Mouse (Mus musculus) gastrocnemius, postnatal 14 days (tissue): ENCODE measurements at regions not wholly inside any gene's neighbourhood (a gene's known extent, or its start where the extent isn't known, plus 50 kb on each side); places are given as distances from the start of the nearest gene placed in this dataset.

Experiments
- DNase-seq: peaks from one replicate; pipeline ENCODE4 v3.0.0; 2021; ENCODE audit warnings: mixed read lengths
- intact Hi-C: fragments of 180-260 bp; cut with DNase I; formaldehyde crosslinking; loops from one replicate; pipeline ENCODE4 v1.15.1; 2025; ENCODE audit warnings: low total_unique reads

GRCm38 (mm10) chr2:30718741-30719381 lies 84.6 kb downstream of the 1700001O22Rik start:
- intact Hi-C loops = no loop called here
- peak; percentile 92 for DNase-seq

DNA sequence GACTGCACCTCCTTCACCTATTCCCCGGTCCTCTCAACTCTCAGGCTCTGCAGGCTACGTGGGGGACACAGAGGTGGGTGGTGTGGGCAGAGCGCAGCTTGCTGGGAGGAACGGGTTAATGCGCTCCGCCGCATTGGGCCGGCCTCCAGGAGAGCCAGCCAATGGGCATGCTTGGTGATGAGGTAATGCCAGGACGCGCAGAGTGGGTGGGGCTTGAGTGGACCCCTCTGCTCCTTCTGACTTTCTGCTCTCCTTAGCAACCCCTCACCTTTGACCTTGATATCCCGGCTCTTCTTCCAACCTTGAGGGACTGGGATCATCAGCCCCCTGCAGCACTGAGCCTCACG lies 85.2 kb downstream of the 1700001O22Rik start:
- intact Hi-C loops = no loop called here
- DNase-seq = peak; percentile 86

- DNase-seq = no peak
- intact Hi-C loops = no loop called here
These were observed 85.7 kb downstream of the 1700001O22Rik start for GRCm38 (mm10) chr2:30717566-30718328.

- intact Hi-C loops = no loop called here
- DNase-seq = peak; percentile 64
These were observed 86.6 kb downstream of the 1700001O22Rik start for GRCm38 (mm10) chr2:30716580-30717565.

GRCm38 (mm10) chr2:30715720-30716310 lies 87.6 kb downstream of the 1700001O22Rik start:
- no peak for DNase-seq
- intact Hi-C loops = no loop called here

GRCm38 (mm10) chr2:30713535-30713934 lies 89.9 kb downstream of the 1700001O22Rik start:
- DNase-seq = peak; percentile 50
- intact Hi-C loops = no loop called here

DNA sequence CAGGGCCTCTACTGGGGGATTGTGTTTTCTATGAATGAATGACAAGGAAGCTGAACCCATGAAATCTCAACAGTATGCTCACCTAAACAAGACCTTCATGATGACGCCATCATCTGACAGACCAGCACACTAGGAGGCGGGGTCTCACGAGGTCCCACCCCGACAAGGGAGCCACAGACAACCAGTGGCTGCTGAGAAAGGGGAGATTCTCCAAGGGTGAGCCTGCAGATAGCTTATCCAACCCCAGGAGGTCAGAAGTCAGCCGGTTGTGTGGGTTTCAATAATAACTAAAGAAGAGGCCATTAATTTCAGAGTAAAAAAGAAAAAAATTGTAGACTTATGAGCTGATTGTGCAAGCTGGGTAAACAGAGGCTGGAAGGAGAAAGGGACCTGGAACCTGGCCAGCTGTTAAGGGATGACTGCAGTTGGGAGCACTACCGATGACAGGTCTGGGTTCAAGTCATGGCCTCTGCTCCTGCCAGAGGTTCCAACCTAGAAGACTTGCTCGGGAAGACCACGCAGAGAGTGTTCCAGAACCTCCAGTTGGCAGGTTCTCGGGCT lies 90.5 kb downstream of the 1700001O22Rik start:
- intact Hi-C loops = no loop called here
- peak; percentile 24 for DNase-seq

DNA sequence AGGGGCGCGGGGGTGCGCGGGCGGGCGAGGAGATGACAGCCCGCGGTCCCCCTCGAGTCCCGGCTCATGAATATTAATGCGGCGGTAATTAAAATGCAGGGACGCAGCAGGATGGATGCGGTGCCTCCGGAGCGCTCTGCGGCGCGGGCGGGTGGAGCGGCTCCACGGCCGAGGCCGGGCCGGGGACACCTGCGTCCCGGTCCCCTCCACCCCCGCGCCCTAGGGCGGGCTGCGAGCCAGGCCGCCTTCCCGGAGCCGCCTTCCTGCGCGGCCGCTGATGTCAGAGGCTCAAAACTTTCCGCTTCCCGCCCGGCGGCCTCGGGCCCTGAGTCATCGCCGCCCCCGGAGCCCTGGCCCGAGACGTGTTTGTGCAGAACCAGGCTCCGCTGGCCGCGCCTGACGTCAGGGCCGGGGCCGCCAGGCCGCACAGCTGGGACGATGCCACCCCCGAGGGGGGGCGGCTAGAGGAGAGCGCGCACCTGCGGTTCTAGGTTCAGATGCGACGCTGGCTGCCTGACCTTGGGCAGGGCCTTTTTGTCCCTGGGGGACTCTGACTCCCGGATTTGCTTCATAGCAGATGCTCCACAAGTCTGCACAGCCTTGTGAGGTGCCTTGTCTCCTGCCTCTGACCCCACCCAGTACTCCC lies 91.5 kb downstream of the 1700001O22Rik start:
- DNase-seq = peak; percentile 92
- intact Hi-C loops = no loop called here

DNA sequence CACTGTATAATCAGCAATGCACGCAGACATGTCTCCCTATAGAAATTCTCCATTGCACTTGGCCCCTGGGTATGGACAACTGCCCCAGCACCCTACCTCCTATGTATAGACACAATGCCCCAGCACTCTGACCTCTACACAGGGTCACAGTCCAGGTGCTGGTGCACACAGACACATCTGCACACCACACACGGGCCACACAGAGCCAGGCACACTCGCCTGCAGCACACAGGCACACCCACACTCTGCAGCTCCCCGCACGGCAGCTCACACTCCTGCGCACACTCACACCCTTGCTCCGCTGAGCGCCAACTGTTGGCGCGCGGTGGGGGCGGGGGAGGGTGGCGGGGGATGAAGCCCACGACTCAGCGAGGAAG lies 92.0 kb downstream of the 1700001O22Rik start:
- DNase-seq = no peak
- intact Hi-C loops = no loop called here

DNA sequence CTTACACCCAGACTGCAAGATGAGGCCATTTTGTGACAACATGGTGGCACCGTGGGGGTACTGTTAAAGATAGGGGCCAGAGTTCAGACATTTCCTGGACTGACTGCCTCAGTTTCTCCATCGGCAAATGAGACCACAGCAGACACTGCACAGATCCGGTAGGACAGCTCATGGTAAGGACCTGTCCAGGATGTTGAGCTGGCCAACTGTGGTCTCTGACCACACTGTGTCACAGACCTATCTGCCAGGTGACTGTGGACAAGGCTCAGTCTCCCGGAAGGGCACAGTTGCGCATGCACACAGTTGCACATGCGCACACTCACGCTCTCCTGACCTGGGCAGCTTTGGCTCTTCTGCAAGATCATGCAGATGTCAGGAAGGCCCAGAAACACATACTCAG lies 92.6 kb downstream of the 1700001O22Rik start:
- DNase-seq = no peak
- intact Hi-C loops = no loop called here

GRCm38 (mm10) chr2:30709386-30709884 lies 94.0 kb downstream of the 1700001O22Rik start:
- DNase-seq = peak; percentile 40
- intact Hi-C loops = no loop called here

DNA sequence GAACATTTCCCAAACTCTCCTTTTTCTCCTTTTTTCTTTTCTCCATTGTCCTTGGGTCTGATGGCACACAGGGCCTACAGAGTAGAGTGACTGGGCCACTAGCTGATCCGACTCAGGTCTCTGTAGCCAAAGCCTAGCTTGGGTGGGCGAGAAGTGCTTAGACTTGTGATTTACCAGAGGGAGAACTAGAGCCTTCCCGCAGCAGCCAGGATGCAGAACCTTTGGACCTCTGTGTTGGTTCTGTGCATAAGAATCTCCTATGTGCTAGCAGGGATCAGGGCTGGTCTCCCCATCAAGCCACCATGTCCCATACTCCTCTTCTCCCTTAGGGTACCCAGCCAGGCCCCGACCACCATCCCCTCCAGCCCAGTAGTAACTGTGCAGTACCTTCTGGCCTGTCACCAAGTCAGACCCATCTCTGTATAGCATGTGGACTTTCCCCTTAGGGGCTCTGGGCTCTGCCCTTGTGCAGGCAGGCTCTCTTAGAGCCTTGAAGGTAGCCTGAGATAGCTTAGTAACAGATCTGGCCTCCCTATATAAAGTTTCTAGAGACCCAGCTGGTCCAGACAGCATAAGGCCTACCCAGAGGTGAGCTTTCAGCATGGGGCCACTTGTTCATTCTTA lies 94.6 kb downstream of the 1700001O22Rik start:
- no peak for DNase-seq
- intact Hi-C loops = no loop called here

DNA sequence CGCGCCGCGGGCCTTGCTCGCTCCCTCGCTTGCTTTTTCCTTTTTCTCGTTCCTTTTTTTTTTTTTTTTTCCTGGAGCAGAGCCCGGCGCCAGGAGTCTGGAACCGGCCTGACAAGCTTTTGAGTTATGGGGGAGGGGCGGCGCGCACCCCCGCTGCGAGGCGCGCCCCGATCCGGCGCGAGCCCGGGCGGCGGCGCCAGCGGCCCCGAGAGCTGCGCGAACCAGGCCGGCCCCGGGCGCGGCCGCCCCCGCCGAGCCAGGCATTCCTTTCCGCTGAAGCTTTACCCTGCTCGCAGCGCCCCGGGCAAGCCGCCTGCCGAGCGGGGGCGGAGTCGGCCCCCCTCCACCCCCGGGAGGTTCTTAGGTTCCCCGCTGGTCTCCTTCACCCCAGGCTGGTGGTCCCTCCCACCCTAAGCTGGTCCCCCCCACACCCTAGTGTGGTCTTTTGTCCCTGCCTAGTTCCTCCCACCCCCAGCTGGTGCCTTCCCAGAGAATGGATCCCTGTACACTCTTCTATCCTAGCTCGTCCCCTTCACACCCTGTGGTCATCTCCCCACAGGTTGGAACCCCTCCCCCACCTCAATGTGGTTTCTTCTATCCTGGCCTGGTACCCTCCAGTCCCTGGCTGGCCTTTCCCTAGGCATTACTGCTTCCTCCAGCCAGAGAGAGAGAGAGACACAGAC lies 95.3 kb downstream of the 1700001O22Rik start:
- intact Hi-C loops = no loop called here

GRCm38 (mm10) chr2:30707099-30708000 lies 96.1 kb downstream of the 1700001O22Rik start:
- DNase-seq = peak; percentile 81
- intact Hi-C loops = no loop called here

More for the DNA sequence above, 95.3 kb downstream of the 1700001O22Rik start:
- DNase-seq = peak; percentile 89

DNA sequence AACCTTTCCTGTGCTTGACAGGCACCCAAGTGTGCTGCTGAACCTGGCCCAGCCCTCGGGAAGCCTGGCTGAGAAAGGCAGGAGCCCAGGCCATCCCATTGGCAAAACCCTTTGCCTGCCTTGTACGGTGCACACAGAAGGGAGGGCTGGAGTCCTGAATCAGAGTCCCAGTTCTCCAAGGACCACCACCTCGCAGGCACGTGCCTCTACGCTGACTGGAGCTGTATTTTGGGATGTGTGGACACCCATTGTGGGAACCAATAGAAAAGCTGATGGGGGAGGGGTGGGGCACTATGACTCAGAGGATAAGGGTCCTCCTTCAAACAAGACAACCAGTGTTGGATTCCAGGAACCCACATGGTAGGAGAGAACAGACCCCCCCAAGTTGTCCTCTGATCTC lies 97.4 kb downstream of the 1700001O22Rik start:
- no peak for DNase-seq
- intact Hi-C loops = no loop called here

DNA sequence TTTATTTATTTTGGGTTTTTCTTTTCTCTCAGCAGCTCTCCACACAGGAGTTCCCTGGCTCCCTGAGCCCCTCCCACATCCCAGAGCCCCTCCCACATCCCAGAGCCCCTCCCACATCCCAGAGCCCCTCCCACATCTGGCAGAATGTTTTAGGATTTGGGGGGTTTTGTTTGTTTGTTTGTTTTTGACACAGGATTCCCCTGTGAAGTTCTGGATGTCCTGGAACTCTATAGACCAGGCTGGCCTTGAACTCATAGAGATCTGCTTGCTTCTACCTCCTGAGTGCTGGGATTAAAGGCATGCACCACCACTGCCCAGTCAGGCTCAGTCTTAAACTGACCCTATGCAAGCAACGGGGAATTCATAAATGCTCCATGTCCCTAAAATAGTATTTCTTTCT lies 100.2 kb downstream of the 1700001O22Rik start:
- no peak for DNase-seq
- intact Hi-C loops = no loop called here

DNA sequence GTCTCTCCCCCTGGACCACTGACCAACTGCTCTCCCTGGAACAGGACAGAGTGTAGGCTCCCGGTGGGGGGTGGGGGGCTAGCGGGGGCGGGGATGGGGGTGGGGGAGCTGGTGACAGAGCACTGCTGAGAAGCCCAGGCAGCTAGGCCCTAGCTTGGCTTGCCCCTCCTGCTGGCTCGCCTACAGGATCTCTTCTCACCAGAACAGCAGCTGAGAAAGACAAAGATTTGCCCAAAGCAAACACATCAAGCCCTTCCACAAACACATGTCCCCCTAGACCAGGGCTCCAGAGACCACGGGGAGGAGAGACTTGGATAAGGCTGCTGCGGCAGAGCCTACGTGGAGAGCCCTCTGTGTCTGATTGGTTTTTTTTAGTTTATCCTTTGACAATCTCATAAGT lies 100.8 kb downstream of the 1700001O22Rik start:
- DNase-seq = no peak
- intact Hi-C loops = no loop called here
